Mouse (Mus musculus) heart, embryonic 16.5 days (tissue): Measurements from ENCODE around the gene Ppp1r3f. TPM values are rescaled to one million over a fixed set of nuclear protein-coding genes. Genes with fewer than 3 reads are reported as not detected.
A peak's percentile ranks its signal among the peaks of the same experiment; 100 is the strongest.

Experiments
- ATAC-seq: fragments of 200-750 bp; cut with Nextera tagmentation; replicated peaks from 2 replicates; pipeline ENCODE4 v1.8.0; 2017; ENCODE audit warnings: moderate number of reproducible peaks; ENCODE audit not compliant: insufficient read depth, low FRiP score; ENCODE audit errors: extremely low read depth
- H3K27ac ChIP-seq: fragments of 300-500 bp; sonication (generic); 2 replicates; pipeline ENCODE4 v1.5.1; 2014; ENCODE audit warnings: mild to moderate bottlenecking, low read length, control low read depth, moderate library complexity
- H3K27me3 ChIP-seq: fragments of 300-500 bp; sonication (generic); 2 replicates; pipeline ENCODE4 v1.6.1; 2014; ENCODE audit warnings: low read length, mixed read lengths; ENCODE audit not compliant: control insufficient read depth, insufficient read depth
- H3K36me3 ChIP-seq: fragments of 300-500 bp; sonication (generic); 2 replicates; pipeline ENCODE4 v1.6.1; 2014; ENCODE audit not compliant: control insufficient read depth, insufficient read depth
- H3K4me1 ChIP-seq: fragments of 300-500 bp; sonication (generic); 2 replicates; pipeline ENCODE4 v1.6.1; 2014; ENCODE audit warnings: low read length, mixed read lengths; ENCODE audit not compliant: control insufficient read depth, insufficient read depth
- H3K4me2 ChIP-seq: fragments of 300-500 bp; sonication (generic); 2 replicates; pipeline ENCODE4 v1.6.1; 2014; ENCODE audit warnings: low read depth, mild to moderate bottlenecking, control low read depth, low read length
- H3K4me3 ChIP-seq: fragments of 300-500 bp; sonication (generic); 2 replicates; pipeline ENCODE4 v1.5.1; 2014; ENCODE audit warnings: mild to moderate bottlenecking, control low read depth, low read length
- H3K9ac ChIP-seq: fragments of 300-500 bp; sonication (generic); 2 replicates; pipeline ENCODE4 v1.6.1; 2014; ENCODE audit warnings: low read length, control low read depth
- H3K9me3 ChIP-seq: fragments of 300-500 bp; sonication (generic); replicated peaks from 2 replicates; pipeline ENCODE4 v1.6.1; 2016; ENCODE audit warnings: low read length; ENCODE audit not compliant: control insufficient read depth
- WGBS: fragments of 180-500 bp; shearing (Covaris S2); extraction: QIAGEN DNeasy Blood & Tissue Kit; methylation state at CpG from one replicate; pipeline ENCODE4 v1.1.7; 2014; 5-methylcytosine and 5-hydroxymethylcytosine counted together
- polyA plus RNA-seq: library from polyadenylated mRNA; unstranded; fragments of >200 nt; fragmentation: Nextera tagmentation; extraction: Ambion mirVana; gene quantifications from 2 replicates; pipeline ENCODE4 v1.2.1, GENCODE M21; 2015

Gene Ppp1r3f
- polyA plus RNA-seq, 1 experiment from 2014 or later = 1.2 TPM

DNA sequence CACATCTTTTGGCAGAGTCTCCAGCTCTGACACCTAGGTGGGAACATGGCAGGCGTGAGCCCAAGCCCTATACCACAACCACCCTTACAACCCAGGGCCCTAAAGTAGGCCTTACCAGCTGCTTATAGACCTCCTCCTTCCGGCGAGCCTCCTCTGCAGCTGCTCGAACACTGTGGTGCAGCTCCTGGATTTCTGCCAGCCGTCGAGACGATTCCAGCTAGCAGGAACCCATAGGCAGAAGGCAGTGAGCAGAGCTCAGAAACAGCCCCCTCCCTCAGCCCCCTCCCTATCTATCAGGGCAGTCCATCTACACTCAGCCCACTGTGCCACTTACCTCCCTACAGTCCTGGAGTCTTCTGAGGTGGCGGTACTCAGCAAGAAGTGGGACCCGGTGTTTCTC, 21.3 kb upstream of the Ppp1r3f start:
- 81% methylated on average over 9 of the region's 9 CpGs for WGBS
- ATAC-seq = no peak

GRCm38 (mm10) chrX:7586356-7586755, 12.3 kb upstream of the Ppp1r3f start:
- WGBS = 88% methylated on average over 3 of the region's 5 CpGs
- Histone ChIP-seq H3K27me3 (no peaks in the 10 kb centered on the region), H3K4me1 (no peaks in the 10 kb centered on the region), H3K4me2 (no peak overlapping the region), H3K4me3 (no peak overlapping the region), H3K9ac (no peak overlapping the region), H3K27ac (no peak overlapping the region), H3K9me3 (no peaks in the 10 kb centered on the region), H3K36me3 (no peaks in the 10 kb centered on the region; the same call in 1 of the 2 replicates)
- ATAC-seq = no peak

More for the DNA sequence above, 21.3 kb upstream of the Ppp1r3f start:
- no peaks in the 10 kb centered on the region for H3K27me3 ChIP-seq
- no peak overlapping the region for H3K4me3 ChIP-seq
- H3K4me2 ChIP-seq = no peak overlapping the region
- peaks cover 5% of the 10 kb centered on the region; the same call in 1 of the 2 replicates for H3K36me3 ChIP-seq
- no peak overlapping the region for H3K9ac ChIP-seq
- H3K4me1 ChIP-seq = no peaks in the 10 kb centered on the region
- H3K9me3 ChIP-seq = no peaks in the 10 kb centered on the region
- H3K27ac ChIP-seq = no peak overlapping the region

GRCm38 (mm10) chrX:7583881-7584280, 9.8 kb upstream of the Ppp1r3f start:
- Histone ChIP-seq H3K36me3 (no peaks in the 10 kb centered on the region; the same call in 1 of the 2 replicates), H3K27ac (no peak overlapping the region), H3K4me2 (no peak overlapping the region), H3K4me1 (no peaks in the 10 kb centered on the region), H3K27me3 (no peaks in the 10 kb centered on the region), H3K9me3 (no peaks in the 10 kb centered on the region), H3K9ac (no peak overlapping the region), H3K4me3 (no peak overlapping the region)
- WGBS = 91% methylated on average over 11 of the region's 11 CpGs
- ATAC-seq = no peak

GRCm38 (mm10) chrX:7581151-7581550, 7.1 kb upstream of the Ppp1r3f start:
- 80% methylated on average over 2 of the region's 2 CpGs for WGBS
- Histone ChIP-seq H3K4me2 (no peak overlapping the region), H3K9ac (no peak overlapping the region), H3K27ac (no peak overlapping the region), H3K4me3 (no peak overlapping the region), H3K4me1 (no peaks in the 10 kb centered on the region), H3K27me3 (no peaks in the 10 kb centered on the region), H3K9me3 (no peaks in the 10 kb centered on the region), H3K36me3 (no peaks in the 10 kb centered on the region)
- ATAC-seq = no peak

DNA sequence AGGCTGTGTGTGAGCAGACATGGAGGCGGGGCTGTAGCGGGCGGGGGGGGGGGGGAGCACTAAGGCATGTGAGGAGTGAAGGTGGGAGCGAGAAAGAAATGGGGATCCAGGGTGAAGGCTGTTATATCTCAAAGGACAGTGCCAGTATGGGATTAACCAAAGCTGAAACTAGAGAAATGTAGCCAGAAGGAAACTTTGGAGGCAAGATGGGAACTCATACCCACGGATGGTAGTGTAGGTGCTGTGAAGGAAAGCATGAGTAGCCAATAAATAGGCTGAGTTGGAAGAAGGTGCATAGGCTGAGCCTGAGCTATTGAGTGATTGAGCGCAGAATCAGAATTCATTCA, 775 bp upstream of the Ppp1r3f start:
- Histone ChIP-seq H3K4me2 (peak overlapping the region; percentile 82), H3K9me3 (no peaks in the 10 kb centered on the region), H3K4me1 (peaks cover 19% of the 10 kb centered on the region), H3K27ac (no peak overlapping the region), H3K36me3 (no peaks in the 10 kb centered on the region), H3K9ac (no peak overlapping the region), H3K27me3 (no peaks in the 10 kb centered on the region), H3K4me3 (peak overlapping the region; percentile 60)
- ATAC-seq = no peak
- WGBS = 23% methylated on average over 5 of the region's 6 CpGs

GRCm38 (mm10) chrX:7573176-7574086, 652 bp downstream of the Ppp1r3f start, which contains the start of gene Foxp3:
Foxp3 (plus strand) TSS chrX:7573644.
- 24% methylated on average over 62 of the region's 72 CpGs for WGBS

DNA sequence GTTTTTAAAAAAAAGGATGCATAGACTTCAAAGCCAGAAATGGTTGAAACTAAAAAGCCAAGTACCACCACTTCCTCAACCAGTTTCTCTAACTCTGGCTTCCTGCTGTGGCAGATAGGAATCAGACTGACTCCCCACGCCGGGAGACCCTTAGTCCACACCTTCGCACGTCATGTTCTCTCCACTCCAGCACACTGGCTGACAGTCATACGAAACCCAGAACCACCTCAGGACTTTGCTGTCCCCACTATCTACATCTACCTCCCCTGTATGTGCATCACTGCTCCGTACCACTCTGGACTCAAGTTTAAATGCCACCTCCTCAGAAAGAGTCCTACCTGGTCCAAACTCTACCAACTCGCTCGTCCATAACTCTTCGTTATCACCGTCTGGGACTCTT, 1.6 kb downstream of the Ppp1r3f start:
- Histone ChIP-seq H3K4me2 (peak overlapping the region; percentile 82), H3K4me1 (peaks cover 19% of the 10 kb centered on the region), H3K9me3 (no peaks in the 10 kb centered on the region), H3K27me3 (no peaks in the 10 kb centered on the region), H3K9ac (no peak overlapping the region), H3K36me3 (no peaks in the 10 kb centered on the region), H3K4me3 (no peak overlapping the region; the same call in 1 of the 2 replicates), H3K27ac (no peak overlapping the region)
- WGBS = 50% methylated on average over 10 of the region's 10 CpGs
- no peak for ATAC-seq

More at GRCm38 (mm10) chrX:7573176-7574086, 652 bp downstream of the Ppp1r3f start, which contains the start of gene Foxp3:
- Histone ChIP-seq H3K4me3 (peak within 1 kb of the TSS; percentile 60), H3K27me3 (no peaks in the 10 kb centered on the region), H3K27ac (peak within 1 kb of the TSS; percentile 79), H3K4me1 (peaks cover 19% of the 10 kb centered on the region), H3K9me3 (no peaks in the 10 kb centered on the region), H3K4me2 (peak within 1 kb of the TSS; percentile 82), H3K9ac (peak within 1 kb of the TSS; percentile 75), H3K36me3 (no peaks in the 10 kb centered on the region)
- peak; percentile 70 for ATAC-seq

GRCm38 (mm10) chrX:7571565-7572136, 2.4 kb downstream of the Ppp1r3f start:
- Histone ChIP-seq H3K4me2 (no peak overlapping the region), H3K4me1 (peaks cover 19% of the 10 kb centered on the region), H3K9ac (no peak overlapping the region), H3K4me3 (no peak overlapping the region), H3K27me3 (no peaks in the 10 kb centered on the region), H3K36me3 (no peaks in the 10 kb centered on the region), H3K9me3 (no peaks in the 10 kb centered on the region), H3K27ac (no peak overlapping the region)
- WGBS = 76% methylated on average over 9 of the region's 9 CpGs
- no peak for ATAC-seq
